Mouse (Mus musculus): ENCODE measurements at regions not wholly inside any gene's neighbourhood (a gene's known extent, or its start where the extent isn't known, plus 50 kb on each side); places are given as distances from the start of the nearest gene placed in this dataset.

GRCm38 (mm10) chr9:112446981-112447380 lies 211.2 kb upstream of the Arpp21 start:
- TF ChIP-seq CTCF (IDR thresholded peaks at IDR 0.05; ENCODE audit: extremely low read depth, insufficient read depth, low read length) (no peak), POLR2A (IDR thresholded peaks at IDR 0.05; ENCODE audit: extremely low read depth, insufficient read depth, low read length) (no peak)
